8 mouse cellular contexts compared by ENCODE assay signal in genomic region chr2:83814009-83814408, GRCm38 (mm10). TPM values are rescaled to one million over a fixed set of nuclear protein-coding genes. Genes with fewer than 3 reads are reported as not detected.
DNase-seq lines count a peak whose midpoint lies in the region; ATAC-seq and TF ChIP-seq lines count a peak whose summit lies in the region.

No protein-coding gene starts in this region.

- H3K9me3 ChIP-seq in kidney, postnatal 0 days (replicated peaks; ENCODE audit: low read length): no peaks in the 10 kb centered on the region
- no peaks in the 10 kb centered on the region for H3K9me3 ChIP-seq in limb, embryonic 14.5 days (ENCODE audit: control insufficient read depth, low read length)
- no peaks in the 10 kb centered on the region for H3K9me3 ChIP-seq in liver, postnatal 0 days (ENCODE audit: low read length)

- no peak for TF ChIP-seq CTCF in kidney, postnatal 0 days (IDR thresholded peaks at IDR 0.05; ENCODE audit: low read depth)
- TF ChIP-seq CTCF in kidney, adult 2 months (conservative IDR thresholded peaks at IDR 0.05; ENCODE audit: insufficient read depth, insufficient read length, low read depth, low read length): no peak
- no peak for TF ChIP-seq CTCF in liver, postnatal 0 days (IDR thresholded peaks at IDR 0.05; ENCODE audit: low read depth)

- 31% methylated on average over 6 of the region's 6 CpGs for WGBS in kidney, postnatal 0 days
- 28% methylated on average over 6 of the region's 6 CpGs for WGBS in kidney, adult 2 months
- 47% methylated on average over 6 of the region's 6 CpGs for WGBS in limb, embryonic 14.5 days
- 66% methylated on average over 6 of the region's 6 CpGs for WGBS in liver, postnatal 0 days (ENCODE audit: insufficient replicate concordance)

- no peaks in the 10 kb centered on the region for H3K27me3 ChIP-seq in kidney, postnatal 0 days (ENCODE audit: insufficient read depth, low read length)
- H3K27me3 ChIP-seq in kidney, adult 2 months (replicated peaks; ENCODE audit: control insufficient read depth, insufficient read depth, low read length): no peaks in the 10 kb centered on the region; the same call in 1 of the 2 replicates
- H3K27me3 ChIP-seq in limb, embryonic 14.5 days (ENCODE audit: control insufficient read depth, insufficient read depth, low read length): no peaks in the 10 kb centered on the region
- H3K27me3 ChIP-seq in liver, postnatal 0 days (ENCODE audit: insufficient read depth, low read length): peaks cover 39% of the 10 kb centered on the region

- peak overlapping the region; percentile 18 for H3K4me2 ChIP-seq in kidney, postnatal 0 days (ENCODE audit: low read length)
- peak overlapping the region; percentile 73; the same call in 1 of the 2 replicates for H3K4me2 ChIP-seq in limb, embryonic 14.5 days (replicated peaks; ENCODE audit: low read depth, low read length, severe bottlenecking)
- H3K4me2 ChIP-seq in liver, postnatal 0 days (ENCODE audit: low read depth, low read length): no peak overlapping the region

- H3K36me3 ChIP-seq in kidney, postnatal 0 days (ENCODE audit: insufficient read depth, low read length): no peaks in the 10 kb centered on the region
- no peaks in the 10 kb centered on the region for H3K36me3 ChIP-seq in kidney, adult 2 months (ENCODE audit: control insufficient read depth, insufficient read depth, low read length)
- no peaks in the 10 kb centered on the region for H3K36me3 ChIP-seq in limb, embryonic 14.5 days (ENCODE audit: control insufficient read depth, insufficient read depth, low read length)
- H3K36me3 ChIP-seq in liver, postnatal 0 days (replicated peaks; ENCODE audit: insufficient read depth, low read length): no peaks in the 10 kb centered on the region

- intact Hi-C loops in gastrocnemius, postnatal 14 days (cut with DNase I; ENCODE audit: low total_unique reads): no loop called here

- ATAC-seq in kidney, postnatal 0 days (replicated peaks; ENCODE audit: low FRiP score, low read depth): no peak
- no peak for ATAC-seq in limb, embryonic 14.5 days (ENCODE audit: low FRiP score, low read depth)
- no peak for ATAC-seq in liver, postnatal 0 days

- no peak overlapping the region for H3K27ac ChIP-seq in kidney, postnatal 0 days
- no peak overlapping the region for H3K27ac ChIP-seq in kidney, adult 2 months (ENCODE audit: insufficient read depth, low read depth, low read length)
- no peak overlapping the region for H3K27ac ChIP-seq in limb, embryonic 14.5 days (replicated peaks; ENCODE audit: low read depth, low read length)
- no peak overlapping the region for H3K27ac ChIP-seq in liver, postnatal 0 days (ENCODE audit: low read depth)

- TF ChIP-seq POLR2A in kidney, adult 2 months (IDR thresholded peaks at IDR 0.05; ENCODE audit: low read depth, low read length): no peak
- no peak for TF ChIP-seq POLR2A in limb, embryonic 14.5 days (IDR thresholded peaks at IDR 0.05; ENCODE audit: borderline replicate concordance, extremely low read depth, insufficient read depth, insufficient read length)

- no peak overlapping the region for H3K9ac ChIP-seq in kidney, postnatal 0 days (ENCODE audit: low read depth, low read length)
- H3K9ac ChIP-seq in limb, embryonic 14.5 days (ENCODE audit: low read depth, low read length, severe bottlenecking): no peak overlapping the region
- H3K9ac ChIP-seq in liver, postnatal 0 days (replicated peaks): no peak overlapping the region

- DNase-seq in kidney, postnatal 0 days (ENCODE audit: low spot score): peak; percentile 1
- DNase-seq in kidney, adult 2 months: no peak
- peak; percentile 33 to 48 for DNase-seq in cerebellum, postnatal 36 days
- DNase-seq in gastrocnemius, postnatal 14 days: peak; percentile 39
- DNase-seq in limb, embryonic 14.5 days (ENCODE audit: low spot score): no peak
- DNase-seq in skeletal muscle tissue, adult 2 months (ENCODE audit: low read depth, low spot score): peak; percentile 21
- no peak for DNase-seq in liver, postnatal 0 days
- DNase-seq in embryo, embryonic 9.5 days (ENCODE audit: extremely low spot score): no peak

- TF ChIP-seq EP300 in liver, postnatal 0 days (IDR thresholded peaks at IDR 0.05; ENCODE audit: low read depth): no peak

- H3K4me3 ChIP-seq in kidney, postnatal 0 days (replicated peaks; ENCODE audit: low read depth, low read length): 0 out of 2 replicates have a peak overlapping the region, but pooled peaks have one; percentile 1
- H3K4me3 ChIP-seq in kidney, adult 2 months (ENCODE audit: insufficient read depth, low read depth, low read length): no peak overlapping the region
- H3K4me3 ChIP-seq in limb, embryonic 14.5 days (replicated peaks; ENCODE audit: low read length): no peak overlapping the region
- H3K4me3 ChIP-seq in liver, postnatal 0 days (ENCODE audit: low read depth, low read length): no peak overlapping the region

- no peaks in the 10 kb centered on the region for H3K4me1 ChIP-seq in kidney, postnatal 0 days (replicated peaks; ENCODE audit: insufficient read depth, low read length)
- H3K4me1 ChIP-seq in kidney, adult 2 months (ENCODE audit: control insufficient read depth, insufficient read depth, low read length): no peaks in the 10 kb centered on the region
- H3K4me1 ChIP-seq in limb, embryonic 14.5 days (ENCODE audit: control insufficient read depth, insufficient read depth, low read length): no peaks in the 10 kb centered on the region; the same call in 1 of the 2 replicates
- no peaks in the 10 kb centered on the region for H3K4me1 ChIP-seq in liver, postnatal 0 days (ENCODE audit: insufficient read depth)

RNA-seq across cellular contexts. Expression of gene Fam171b, which starts 1.6 kb away (rescaled TPM):
- polyA plus RNA-seq in kidney, postnatal 0 days (2015; fragmentation: Nextera tagmentation; extraction: Ambion mirVana): 2.5 and 2.7 TPM in 2 replicates
- polyA plus RNA-seq in kidney, adult 2 months (2012; rRNA removed): 0.11 and 0.17 TPM in 2 replicates
- total RNA-seq in gastrocnemius, postnatal 14 days (2021): 1 to 10 TPM; 2.6 to 2.8 TPM
- polyA plus RNA-seq in limb, embryonic 14.5 days (2012; rRNA removed): 10.6 and 11.5 TPM in 2 replicates
- polyA plus RNA-seq in limb, embryonic 14.5 days (2014; fragmentation: Nextera tagmentation; extraction: Ambion mirVana): 16.4 and 19.5 TPM in 2 replicates
- polyA plus RNA-seq in liver, postnatal 0 days (2015; fragmentation: Nextera tagmentation; extraction: Ambion mirVana): 0.47 and 0.54 TPM in 2 replicates

Comparison
In these comparisons a context has a peak if more than half of its experiments do, and no peak if none do; other contexts are left out.
1. DNase-seq: peak in kidney, postnatal 0 days (single experiment), cerebellum, postnatal 36 days (2 of 2), gastrocnemius, postnatal 14 days (single experiment) and skeletal muscle tissue, adult 2 months (single experiment); none in kidney, adult 2 months (single experiment), limb, embryonic 14.5 days (single experiment), liver, postnatal 0 days (single experiment) and embryo, embryonic 9.5 days (single experiment).